Mouse (Mus musculus) heart, postnatal 4 days (tissue): ENCODE measurements at regions not wholly inside any gene's neighbourhood (a gene's known extent, or its start where the extent isn't known, plus 50 kb on each side); places are given as distances from the start of the nearest gene placed in this dataset.
"Not testable (repeated sequence)": the region's sequence is repeated elsewhere in the genome, so short reads cannot be mapped to it uniquely, and the experiment has no call there.

ENCODE experiments used
- DNase-seq: peaks from one replicate; pipeline ENCODE4 v3.0.0; 2021

GRCm38 (mm10) chr13:26865930-26866555, 96.1 kb upstream of the Hdgfl1 start:
- DNase-seq = no peak

GRCm38 (mm10) chr13:26867794-26868193, 97.8 kb upstream of the Hdgfl1 start:
- no peak for DNase-seq

GRCm38 (mm10) chr13:26916477-26916876, 140.9 kb upstream of the Prl start:
- peak; percentile 46 for DNase-seq

- peak; percentile 11 for DNase-seq
Measured at GRCm38 (mm10) chr13:26932695-26933438, 124.5 kb upstream of the Prl start.

DNA sequence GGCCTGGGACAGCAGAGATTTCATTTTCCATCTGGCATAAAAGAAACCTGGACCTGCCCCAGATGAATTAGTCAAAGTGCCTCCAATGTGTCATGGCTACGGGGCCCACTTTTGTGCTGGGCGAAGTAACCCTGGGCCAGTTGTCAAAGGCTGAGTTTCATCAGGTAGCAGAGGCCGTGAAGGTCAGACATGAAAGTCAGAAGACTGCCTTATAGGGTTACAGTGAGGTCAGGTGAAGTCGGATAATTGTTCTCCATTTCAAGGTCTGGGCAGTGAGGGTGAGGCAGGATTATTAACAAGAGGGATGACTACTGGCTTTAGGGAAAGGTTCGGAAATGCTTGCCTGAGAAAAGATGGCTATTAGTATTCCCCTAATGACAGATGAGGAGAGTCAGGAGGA, 123.5 kb upstream of the Prl start:
- no peak for DNase-seq

GRCm38 (mm10) chr13:26940436-26940835, 116.9 kb upstream of the Prl start:
- no peak for DNase-seq

GRCm38 (mm10) chr13:26944487-26944886, 112.9 kb upstream of the Prl start:
- no peak for DNase-seq

- no peak for DNase-seq
Measured at GRCm38 (mm10) chr13:26951461-26951860, 105.9 kb upstream of the Prl start.

DNA sequence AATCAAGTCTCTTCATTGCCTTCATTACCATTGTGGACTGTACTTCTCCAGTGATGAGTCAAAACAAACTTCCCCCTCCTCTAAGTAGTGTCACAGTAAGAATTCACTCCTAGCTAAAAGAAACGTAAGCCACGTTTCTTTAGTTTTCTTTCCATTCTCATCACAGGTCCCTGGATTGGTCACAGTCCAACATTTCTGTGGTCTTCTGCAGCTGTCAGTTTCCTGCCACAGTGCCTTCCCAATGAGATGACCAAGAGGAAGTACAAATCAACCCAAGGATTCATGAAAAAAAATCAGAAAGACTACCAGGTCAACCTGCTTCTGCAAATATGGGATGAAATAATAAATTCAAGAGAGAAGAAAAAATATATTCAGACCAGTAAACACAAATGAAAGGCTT, 103.5 kb upstream of the Prl start:
- no peak for DNase-seq

GRCm38 (mm10) chr13:26959534-26960100, 97.8 kb upstream of the Prl start:
- DNase-seq = no peak

DNA sequence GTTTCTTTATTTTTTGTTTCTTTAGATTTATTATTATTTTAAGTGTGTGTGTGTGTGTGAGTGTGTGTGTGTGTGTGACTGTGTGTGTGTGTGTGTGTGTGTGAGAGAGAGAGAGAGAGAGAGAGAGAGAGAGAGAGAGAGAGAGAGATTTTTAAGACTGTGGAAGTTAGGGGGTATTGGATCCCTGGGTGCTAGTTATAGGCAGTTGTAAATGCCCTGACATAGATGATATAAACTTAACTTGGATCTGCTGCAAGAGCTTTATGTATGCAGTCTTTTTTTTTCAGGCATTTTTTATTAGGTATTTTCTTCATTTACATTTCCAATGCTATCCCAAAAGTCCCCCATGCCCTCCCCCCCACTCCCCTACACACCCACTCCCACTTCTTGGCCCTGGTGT, 96.8 kb upstream of the Prl start:
- not testable (repeated sequence) for DNase-seq

DNA sequence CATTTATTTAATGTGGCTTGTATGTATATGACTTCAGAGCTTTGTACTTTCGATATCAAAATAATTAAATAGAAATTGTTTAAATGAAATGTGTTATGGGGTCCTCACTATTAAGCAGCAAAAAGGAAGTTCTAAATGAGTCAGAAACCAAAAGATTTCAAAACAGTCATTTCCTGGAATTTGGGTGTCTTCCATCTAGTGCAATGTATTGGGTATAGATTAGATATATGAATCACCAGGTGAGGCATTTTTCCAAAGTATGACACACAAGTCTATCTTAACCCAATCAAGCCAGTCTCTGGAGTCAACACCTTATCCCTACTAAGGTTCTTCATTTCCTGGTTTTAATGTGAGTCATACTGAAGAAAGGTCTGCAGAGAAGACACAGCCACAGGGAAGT, 81.3 kb upstream of the Prl start:
- DNase-seq = no peak

DNA sequence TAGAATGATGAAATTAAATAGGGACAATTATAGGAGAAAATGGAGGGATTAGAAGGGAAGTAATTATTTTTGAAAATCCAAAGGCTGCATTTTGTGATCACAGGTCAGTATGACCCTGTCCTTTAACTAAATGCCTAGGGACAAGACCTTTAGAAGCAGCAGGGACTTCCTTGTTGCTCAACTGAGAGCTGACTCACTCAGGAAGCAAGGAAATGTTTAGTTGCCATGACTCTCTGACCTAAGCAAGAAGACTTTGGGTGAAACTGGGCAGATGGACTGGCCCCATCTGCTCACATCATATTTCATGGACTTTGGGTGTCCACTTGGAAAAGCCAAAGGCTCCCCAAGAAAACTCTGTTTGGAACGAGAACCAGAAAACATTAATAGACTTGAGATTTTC, 76.9 kb upstream of the Prl start:
- DNase-seq = no peak
